Mouse (Mus musculus) heart, adult 2 months (tissue): ENCODE measurements around the gene Rgl1.

ENCODE experiments used
- CTCF ChIP-seq: fragments of 200-600 bp; IDR thresholded peaks from 2 replicates; pipeline ENCODE4 v1.8.1; 2022; ENCODE audit warnings: antibody characterized with exemption, mild to moderate bottlenecking, moderate library complexity
- EP300 ChIP-seq: fragments of 200-500 bp; IDR thresholded peaks from 2 replicates; pipeline ENCODE4 v1.6.1; 2011; ENCODE audit warnings: low read depth, low read length, control low read depth; ENCODE audit not compliant: insufficient read depth
- POLR2A ChIP-seq: fragments of 200-500 bp; IDR thresholded peaks from 2 replicates; pipeline ENCODE4 v1.6.1; 2011; ENCODE audit warnings: mild to moderate bottlenecking, low read depth, low read length, control low read depth; ENCODE audit not compliant: insufficient read depth

DNA sequence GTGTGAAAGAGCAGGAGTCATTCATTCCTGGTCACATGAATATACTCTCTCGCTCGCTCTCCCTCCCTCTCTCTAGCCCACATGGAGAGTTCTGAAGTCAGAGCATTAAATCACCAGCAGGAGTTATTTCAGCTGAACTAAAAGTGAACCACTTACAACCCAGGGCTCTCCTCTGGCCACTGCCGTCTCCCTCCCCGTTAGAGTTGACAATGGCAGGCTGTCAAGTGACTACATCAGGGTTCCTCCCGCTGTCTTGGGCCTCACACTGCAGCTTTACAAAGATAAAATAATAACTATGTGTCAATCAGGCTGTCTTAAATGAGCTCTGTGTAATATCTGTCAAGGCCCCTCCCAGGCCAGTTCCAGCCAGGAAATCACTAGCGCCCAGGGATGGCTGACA lies 63.2 kb downstream of the Rgl1 start:
- TF ChIP-seq EP300, result no peak
- no peak for TF ChIP-seq POLR2A
- TF ChIP-seq CTCF, result peak; percentile 32
